Mouse (Mus musculus): ENCODE measurements around the gene Hoxa3.
A peak's percentile ranks its signal among the peaks of the same experiment; 100 is the strongest.

Hoxa3 gene

DNA sequence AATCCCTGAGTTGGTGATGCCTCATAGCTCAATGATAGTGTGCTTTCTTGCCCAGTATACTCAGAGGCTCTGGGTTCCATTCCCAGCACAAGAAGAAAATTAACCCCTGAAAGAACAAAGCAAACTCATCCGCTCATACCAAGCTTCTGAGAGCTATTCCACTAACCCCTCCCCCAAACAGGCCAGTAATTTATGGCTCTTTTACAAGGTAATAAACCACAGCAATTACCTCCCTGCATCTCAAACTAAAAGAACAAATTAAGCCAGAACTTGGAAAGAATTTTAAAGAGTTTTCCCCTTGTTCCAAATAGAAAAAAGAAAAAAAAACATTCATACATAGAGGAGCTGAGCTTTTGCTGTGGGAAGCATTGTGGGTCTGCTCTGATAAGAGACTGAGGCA lies 30.3 kb downstream of the Hoxa3 start:
- DNase-seq (ENCODE audit: low spot score) = no peak

DNA sequence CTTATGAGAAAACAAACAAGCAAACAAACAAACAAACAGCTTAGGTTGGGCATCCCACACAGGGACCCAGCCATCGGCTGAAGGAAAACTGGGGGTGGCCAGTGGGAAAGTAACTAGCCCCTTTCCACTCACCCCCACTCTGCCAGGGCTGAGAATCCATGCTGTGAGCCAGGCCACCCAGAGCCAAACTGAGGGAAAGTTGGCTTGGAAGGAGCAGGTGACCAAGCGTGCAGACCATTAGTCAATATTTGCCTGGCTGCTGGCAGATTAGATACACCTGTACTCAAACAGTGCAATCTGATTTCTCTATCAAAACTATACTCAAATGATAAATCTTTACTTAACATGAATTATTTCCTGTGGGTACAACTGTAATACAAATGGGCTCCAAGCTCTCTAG lies 31.1 kb downstream of the Hoxa3 start:
- no peak for DNase-seq (ENCODE audit: low spot score)

DNA sequence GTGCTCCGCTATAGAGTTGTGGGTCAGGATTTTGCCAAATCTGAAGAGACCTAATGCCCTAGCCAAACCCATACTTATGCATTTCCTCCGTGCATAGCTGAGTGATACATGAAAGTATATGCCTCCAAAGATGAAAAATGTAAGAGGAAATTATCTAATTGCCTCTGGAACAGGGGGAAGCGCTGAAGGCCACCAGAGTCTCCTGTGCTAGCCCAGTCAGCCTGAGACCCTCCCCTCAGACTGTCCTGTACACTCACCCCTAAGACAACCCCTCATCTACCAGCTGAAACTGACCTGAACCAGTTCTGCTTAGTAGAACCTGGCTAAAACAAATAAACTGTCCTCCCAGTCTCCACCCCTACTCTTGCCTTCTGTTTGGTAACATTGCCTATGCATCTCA lies 32.4 kb downstream of the Hoxa3 start:
- no peak for DNase-seq (ENCODE audit: low spot score)

DNA sequence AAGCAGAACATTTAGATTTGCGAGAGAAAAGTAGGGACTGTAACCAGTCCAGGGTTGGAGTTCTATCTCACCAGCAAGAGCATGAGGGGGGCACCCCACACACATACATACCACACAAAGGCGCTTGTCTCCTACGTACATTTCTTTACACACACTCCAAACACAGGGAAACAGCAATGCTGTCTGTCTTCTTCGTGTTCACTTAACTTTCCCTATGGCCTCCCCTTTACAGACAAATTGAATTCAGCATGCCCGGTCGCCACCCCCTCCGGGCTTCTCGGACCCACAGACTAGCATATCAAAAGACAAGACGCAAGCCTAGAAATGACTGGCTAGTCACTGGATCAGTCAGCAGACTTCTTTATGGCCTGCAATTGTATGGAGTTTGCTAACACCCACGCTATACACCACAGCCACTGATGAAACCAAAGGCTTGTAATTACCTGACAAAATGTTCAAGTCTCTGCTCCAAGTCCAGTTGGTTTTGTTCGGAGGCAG lies 32.9 kb downstream of the Hoxa3 start:
- no peak for DNase-seq (ENCODE audit: low spot score)

DNA sequence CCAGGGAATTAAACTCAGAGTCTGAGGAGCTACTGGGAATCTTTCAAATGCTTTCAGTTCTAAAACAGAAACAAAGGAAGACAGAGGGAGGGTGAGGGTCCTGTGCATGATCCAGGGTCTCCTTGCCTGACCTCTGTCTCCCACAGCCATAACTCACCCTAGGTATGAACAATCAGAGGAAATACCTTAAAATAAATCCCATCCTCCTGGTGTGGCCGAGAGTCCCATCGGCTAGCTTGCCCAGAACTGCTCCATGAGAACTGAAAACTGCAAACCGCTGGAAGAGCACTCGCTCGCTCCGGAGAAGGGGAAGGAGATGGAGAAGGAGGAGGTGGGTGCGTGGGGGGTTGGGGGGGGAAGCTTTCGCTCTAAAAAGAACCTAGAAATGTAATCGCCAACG lies 33.4 kb downstream of the Hoxa3 start:
- DNase-seq (ENCODE audit: low spot score) = no peak

DNA sequence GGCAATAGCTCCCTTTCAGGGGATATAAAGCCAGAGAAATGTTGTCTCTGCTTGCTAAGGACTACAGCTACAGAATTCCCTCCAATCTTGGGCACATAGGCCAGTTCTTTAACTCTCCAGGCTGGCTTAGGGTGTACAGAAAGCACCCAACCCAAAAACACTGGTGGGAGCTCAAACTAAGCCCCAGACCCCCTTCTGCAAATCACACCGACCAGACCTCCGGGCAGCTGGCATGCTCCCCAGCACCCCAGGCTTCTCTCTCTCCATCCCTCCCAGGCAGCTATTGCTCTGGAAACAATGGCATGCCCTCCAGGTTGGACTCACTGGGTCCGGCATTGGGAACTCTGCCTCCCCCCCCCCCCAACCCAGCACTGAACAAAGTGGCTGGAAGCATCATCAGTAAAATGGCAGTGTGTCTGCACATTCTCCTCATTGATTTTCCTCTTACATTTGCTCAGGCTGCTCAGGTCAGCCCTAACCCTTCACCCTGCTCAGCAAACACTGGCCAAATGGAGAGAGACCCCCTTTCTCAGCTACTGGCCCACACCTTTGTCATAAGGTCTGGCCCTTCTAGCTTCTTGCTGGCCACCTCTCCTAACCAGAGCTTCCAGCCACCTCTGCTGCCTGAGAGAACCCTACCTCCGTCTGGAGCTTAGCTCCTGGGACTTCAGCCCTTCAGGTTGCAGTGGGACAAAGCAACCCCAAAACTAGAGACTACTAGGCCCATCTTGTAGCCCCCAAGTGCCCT lies 34.0 kb downstream of the Hoxa3 start:
- no peak for DNase-seq (ENCODE audit: low spot score)

DNA sequence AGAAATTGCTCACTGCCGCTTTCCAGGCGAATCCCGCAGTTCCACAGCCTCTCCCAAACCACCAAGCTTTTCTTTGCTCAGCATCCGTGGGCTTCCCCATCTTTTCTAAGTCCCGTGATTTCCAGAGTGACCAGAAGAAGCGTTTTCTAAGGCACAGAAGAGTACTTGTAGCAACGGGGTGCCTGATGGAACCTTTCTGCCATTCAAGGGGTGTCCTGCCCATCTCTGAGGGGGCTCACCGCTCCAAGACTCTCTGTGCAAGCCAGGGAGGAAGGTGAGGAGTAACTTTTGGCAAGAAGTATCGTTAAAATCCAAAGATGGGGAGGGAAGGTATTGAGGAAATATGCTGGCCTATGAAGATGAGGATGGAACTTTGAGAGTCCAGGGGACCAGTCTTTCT lies 35.3 kb downstream of the Hoxa3 start:
- no peak for DNase-seq (ENCODE audit: low spot score)

DNA sequence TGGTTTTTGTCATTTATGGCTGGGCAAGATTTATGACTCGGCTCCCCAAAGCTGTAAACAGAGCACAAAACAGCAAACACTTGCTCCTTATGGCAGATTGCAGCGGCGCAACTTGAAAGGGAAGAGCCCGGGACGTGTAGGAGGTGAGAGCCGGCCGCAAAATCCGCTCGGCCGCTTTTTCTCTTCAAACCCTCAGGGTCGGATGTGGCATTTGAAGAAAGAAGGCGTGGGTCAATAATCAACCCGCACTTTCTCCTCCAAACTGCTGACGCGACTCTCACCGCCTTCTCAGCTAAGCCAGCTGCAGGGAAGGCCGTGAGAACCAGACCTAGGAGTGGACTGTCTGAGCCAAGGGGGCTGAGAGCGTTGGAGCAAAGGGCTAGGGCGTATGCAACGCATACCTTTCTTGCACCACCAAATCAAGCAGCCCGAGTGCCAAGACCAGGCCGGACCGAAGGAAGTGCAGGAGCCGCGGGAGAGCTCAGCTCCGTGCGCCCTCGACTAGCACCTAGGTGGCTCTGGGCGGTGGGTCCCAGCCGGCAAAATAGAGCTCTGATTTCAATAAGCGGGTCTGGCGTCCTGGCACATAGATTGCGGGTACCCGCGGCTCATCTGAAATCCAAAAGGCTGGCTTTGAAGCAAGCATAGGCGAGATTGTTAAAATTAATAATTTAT lies 35.9 kb downstream of the Hoxa3 start, which contains the start of gene 5730596B20Rik:
Gene 5730596B20Rik (plus strand): TSS at position 438 of the 675 bp plus-strand sequence.
- DNase-seq (ENCODE audit: low spot score) = peak; percentile 41

DNA sequence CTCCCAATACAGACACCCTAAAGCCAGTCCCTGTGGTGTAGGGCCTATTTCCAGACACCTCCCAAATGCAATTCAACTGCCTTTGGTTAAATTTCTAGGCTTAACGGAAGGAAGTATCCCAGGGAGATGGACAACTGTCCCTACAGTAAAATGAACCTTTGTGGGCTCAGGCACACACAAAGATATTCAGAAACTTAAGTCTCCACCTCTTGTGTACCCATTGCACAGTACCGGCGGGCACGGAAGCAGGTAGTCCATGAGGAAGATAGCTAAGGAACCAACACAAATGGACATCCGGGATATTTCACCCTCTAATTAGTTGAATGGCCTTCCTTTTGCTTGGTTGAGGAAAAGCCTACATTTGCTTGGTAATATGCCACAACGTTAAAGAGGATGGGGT lies 36.7 kb downstream of the Hoxa3 start:
- no peak for DNase-seq (ENCODE audit: low spot score)

DNA sequence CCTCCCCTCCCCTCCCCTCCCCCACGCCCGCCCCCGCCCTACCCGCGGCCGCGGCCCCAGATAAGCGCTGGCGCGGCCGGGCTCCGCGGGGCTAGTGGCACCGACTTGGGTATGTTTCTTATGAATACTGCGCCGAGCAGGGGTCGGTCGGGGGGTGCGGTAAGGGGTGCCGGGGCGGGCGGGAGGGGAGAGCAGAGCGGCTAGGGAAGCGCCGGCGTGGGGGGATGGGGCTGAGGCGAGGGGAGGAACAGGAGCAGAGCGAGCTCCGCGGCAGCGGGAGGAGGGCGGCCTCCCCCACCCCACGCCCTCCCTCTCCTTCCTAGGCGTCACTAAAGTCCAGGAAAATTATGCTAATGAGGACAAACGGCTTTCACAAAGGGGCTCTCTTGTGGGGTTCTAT lies 37.3 kb downstream of the Hoxa3 start:
- peak; percentile 60 for DNase-seq (ENCODE audit: low spot score)

DNA sequence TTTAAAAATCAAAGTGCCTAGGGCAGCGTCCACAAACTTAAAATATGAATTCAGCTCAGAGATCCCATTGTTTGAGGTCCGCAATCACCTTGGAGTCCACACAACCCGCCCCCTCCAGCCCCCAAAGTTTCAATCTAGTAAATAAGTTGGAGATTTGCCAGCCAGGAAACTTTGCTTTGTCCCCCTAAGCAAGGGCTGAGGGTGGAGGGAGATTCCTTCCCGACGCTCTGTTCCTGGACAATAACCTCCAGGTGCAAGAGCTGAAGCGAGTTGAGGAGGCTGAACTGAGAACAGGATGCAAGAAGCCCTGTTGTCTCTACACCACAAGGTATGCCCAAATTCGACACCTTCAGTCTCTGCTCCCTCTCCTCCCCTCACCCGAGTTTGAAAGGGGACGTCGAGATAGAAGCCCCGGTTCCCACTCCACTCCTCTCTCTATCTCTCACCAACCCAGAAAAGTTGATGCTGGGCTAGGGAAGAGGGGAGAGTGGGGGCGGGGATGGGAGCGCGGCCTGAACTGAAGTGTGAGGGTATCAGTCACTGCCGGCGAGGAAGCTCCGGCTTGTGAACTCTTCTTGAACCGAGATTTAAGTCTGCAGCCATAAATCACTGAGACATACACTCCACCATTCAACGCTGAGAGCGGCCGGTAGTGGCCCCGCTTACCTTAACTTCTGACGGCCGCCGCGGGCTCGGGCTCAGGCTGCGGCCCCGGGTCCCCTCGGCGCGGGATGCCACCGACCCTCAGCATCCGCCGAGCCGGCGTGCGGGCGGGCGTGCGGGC lies 38.0 kb downstream of the Hoxa3 start:
- peak; percentile 47 for DNase-seq (ENCODE audit: low spot score)

DNA sequence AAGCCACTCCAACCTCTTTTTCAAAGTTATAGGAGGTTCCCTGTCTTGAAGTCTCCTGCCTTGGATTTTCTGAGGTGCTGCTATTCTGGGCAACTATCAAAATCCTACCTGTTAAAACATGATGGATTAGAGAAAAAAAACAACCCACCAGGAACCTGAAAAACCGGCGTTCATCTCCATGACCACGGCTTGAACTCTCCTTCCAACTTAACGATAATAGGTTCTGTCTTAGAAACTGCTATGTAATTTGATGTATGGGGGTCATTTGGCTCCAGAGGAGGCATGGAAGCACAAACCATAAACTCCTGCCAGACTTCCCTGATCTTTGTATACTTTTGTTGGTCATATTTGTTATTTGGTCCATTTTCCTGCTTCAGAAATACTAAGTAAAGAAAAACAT lies 39.5 kb downstream of the Hoxa3 start:
- no peak for DNase-seq (ENCODE audit: low spot score)

DNA sequence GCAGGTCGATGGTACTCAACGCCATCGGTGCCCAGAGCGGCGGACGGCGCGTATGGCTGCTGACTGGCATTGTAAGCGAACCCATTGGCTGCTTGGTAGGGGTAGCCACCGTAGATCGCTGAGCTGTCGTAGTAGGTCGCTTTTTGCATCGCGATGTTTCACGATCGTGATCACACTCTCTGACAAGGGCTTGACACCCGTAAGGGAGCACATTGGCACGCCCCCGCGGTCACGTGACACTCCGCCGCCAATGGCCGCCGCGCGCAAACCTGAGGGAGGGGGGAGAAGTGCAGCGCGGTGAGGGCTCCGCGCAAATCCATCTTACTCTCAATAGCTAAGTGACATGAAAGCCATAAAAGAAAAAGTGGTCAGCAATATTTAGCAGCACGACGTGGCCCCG lies 40.6 kb downstream of the Hoxa3 start:
- peak; percentile 82 for DNase-seq (ENCODE audit: low spot score)

DNA sequence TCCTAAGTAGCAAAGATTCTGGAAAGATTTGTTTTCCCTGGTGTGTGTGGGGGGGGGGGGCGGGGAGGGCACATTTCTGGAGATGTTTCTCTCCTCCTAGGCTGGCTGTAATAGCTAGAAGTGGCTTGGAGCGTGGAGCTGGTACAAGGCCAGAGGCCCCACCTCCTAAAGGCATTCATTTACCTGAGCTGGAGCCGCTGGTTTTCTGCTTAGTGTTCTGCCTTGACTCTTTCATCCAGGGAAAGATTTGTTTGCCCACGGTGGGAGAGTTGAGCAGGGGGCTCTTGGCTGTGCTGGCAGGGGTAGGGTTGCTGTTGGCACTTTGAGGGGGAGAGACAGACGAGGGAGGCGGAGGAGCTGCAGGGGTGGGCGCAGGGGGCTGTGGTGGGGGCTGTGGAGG lies 41.2 kb downstream of the Hoxa3 start:
- DNase-seq (ENCODE audit: low spot score) = no peak

DNA sequence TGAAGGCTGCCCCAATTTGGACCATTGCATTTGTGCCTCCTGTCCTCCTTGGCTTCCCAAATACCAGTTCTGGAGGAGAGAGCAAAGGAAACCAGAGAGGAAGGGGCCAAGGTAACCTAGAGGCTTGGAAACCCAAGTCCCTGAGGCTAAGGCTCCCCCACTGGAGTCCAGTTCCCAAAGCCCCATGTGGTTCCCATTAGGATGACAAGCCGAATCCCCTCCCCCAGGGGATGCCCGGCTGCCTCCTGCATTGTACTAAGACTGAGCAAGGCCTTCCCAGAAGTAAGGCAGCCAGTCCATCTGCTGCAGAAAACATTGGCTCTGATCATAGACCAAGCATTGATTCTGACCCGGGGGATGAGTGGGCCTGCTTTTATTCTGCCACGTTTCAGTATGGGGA lies 41.8 kb downstream of the Hoxa3 start:
- DNase-seq (ENCODE audit: low spot score) = no peak

DNA sequence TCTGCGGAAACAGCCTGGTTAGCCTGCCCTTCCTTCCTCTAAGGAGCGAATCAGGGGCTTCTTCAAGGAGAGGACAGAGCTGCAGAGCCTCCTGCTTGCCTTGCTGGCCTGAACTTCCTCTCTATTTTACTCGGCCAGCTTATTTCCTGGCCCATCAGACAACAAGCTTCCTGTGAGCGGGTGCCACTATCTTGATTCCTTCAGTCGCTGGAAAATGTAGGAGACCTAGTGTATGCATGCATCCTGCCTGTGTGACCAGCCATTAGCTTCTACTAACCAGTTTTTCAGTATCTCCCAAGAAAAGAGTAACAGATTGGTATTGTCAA lies 42.3 kb downstream of the Hoxa3 start:
- no peak for DNase-seq (ENCODE audit: low spot score)

DNA sequence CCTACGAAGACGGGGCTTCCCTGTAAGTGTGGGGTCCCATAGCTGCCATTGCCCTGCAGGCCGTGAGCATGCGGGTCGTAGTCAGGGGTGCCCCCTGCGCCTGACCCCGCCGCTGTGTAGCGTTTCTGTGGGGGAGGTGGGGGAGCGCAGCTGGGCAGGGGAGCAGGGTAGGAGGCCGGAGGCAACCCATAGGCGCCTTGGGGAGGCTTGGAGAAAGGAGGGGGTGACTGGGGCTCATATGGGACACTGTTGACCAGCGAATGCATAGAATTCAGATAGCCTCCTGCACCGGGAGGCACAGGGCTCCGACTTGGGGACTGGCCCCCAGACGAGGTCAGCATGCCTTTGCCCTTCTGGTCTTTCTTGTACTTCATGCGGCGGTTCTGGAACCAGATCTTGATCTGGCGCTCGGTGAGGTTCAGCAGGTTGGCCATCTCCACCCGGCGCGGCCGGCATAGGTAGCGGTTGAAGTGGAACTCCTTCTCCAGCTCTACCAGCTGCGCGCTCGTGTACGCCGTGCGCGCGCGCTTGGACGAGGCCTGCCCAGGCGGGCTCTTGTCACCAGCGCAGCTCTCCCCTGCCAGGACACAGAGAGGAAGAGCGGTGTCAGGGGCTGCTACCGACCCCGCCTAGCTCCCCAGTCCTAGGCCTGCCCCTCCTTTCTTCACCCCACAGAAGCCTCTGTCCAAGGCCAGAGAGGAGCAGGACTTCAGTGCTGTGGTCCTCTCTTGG lies 42.8 kb downstream of the Hoxa3 start:
- DNase-seq (ENCODE audit: low spot score) = no peak

DNA sequence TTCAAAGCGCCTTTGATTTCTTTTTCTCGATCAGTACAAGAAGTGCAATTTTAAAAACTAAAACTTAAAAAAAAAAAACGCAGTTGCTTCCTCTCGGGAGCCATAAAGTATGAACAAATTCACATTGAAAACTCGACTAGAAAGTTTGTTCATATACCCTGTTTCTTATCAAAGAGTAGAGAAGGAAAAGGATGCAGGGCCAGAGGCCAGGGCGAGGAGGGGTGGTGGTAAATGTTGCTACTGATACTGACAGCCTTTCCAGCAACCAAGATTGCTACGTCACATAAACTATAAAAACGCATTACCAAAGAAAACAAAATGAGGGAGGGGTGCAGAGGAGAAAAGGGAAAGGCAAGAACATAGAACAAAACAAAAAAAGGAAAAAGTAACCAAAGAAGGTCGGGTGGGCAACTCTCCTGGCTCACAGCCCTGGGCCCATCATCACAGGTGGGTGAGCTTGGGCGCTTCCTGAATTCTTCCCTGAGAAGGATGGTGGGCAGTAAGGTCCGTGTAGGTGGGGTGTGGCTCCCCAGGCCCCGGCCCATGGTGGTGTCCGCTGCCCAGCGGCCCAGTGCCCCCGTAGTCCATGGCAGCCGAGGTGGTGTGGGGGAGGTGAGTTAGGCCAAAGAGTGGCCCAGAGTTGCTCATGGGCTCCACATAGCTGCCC lies 43.5 kb downstream of the Hoxa3 start:
- no peak for DNase-seq (ENCODE audit: low spot score)

DNA sequence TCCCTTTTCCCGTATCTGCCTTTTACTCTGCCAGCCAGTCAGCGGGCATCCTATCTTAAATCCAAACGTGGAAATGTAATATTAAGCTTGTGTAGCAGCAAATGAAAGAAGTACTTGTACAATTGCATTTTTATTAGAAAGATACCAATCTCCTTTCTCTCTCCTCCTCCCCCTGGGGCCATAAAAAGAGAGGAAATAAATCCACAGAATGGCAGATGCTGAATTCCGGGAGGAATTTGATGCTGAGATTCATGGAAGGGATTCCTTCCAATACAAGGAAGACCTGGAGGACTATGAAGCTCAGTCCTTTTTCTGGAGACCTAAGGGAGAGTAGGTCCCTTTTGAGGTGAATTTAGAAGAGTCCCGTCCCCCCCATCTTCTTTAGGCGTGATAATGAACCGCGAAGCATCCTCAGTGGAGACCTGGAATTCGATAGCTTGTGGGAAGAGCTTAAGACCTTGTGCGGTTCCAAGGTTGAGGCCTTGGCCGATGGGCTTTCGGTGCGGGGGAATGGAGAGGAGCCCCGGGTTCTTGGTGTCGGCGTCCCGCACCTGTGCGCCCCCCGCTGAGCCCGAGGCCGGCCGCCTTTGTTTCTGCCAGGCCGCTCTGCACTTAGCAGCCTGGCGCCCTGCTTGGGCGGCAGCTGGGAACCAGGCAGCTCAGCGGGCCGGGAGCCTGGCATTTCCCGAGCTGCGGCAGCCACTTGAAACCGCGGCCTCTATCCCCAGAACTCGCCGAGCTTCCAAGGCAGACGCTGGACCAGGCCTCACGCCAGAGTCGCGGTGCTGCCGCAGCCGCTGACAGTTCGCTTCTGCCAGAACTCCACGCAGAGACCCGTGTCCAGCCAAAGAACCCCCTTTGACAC lies 44.7 kb downstream of the Hoxa3 start:
- DNase-seq (ENCODE audit: low spot score) = no peak

DNA sequence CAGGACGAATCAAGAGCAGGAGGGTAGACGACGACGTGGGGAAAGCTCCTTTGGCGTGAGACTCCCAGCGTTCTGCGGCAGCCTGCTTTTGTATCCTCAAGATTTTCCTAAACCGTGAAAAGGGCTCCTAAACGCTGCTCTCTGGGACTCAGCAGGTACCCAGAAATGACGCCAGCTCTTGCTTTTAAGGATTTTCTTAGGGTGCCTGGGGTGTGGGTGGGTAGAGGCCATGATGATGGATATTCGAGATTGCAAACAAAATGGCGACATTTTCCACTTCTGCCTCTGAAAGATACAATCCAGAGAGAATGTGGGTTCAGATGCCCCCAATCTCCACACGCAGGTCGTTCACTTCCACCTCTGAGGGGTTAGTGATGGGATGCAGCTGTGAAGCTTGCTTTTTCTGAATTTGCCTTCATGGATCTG lies 45.4 kb downstream of the Hoxa3 start:
- DNase-seq (ENCODE audit: low spot score) = no peak

DNA sequence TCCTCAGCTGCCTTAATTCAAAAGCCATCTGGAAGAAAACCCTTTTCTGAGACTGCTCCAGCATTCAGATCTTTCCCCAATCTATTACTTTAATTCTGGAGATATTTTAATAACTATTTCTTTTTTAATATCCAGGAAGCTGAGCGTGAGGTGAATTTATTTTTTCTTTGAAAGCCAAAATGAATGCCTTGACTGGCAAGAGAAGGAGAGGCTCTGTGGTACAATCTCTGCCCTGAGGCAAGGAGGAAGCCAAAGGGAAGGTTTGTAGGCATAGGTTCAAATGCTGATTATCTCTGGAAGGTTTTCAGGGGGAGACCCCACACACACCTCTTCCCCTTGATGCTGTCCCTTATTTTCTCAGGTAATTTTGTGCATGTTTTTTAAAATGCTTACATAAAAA lies 46.0 kb downstream of the Hoxa3 start:
- no peak for DNase-seq (ENCODE audit: low spot score)
